Mouse (Mus musculus) testis, adult 2 months (tissue): ENCODE results near the gene Slc39a5.

ENCODE experiments used
- CTCF ChIP-seq: fragments of 200-500 bp; IDR thresholded peaks from 2 replicates; pipeline ENCODE4 v1.5.1; 2012; ENCODE audit warnings: low read depth, mild to moderate bottlenecking, inconsistent platforms, low read length, moderate library complexity; ENCODE audit not compliant: control insufficient read depth, insufficient read depth, insufficient replicate concordance
- POLR2A ChIP-seq: fragments of 200-500 bp; IDR thresholded peaks from 2 replicates; pipeline ENCODE4 v1.6.1; 2012; ENCODE audit warnings: low read depth, mild to moderate bottlenecking, inconsistent platforms, low read length, moderate library complexity; ENCODE audit not compliant: control insufficient read depth

DNA sequence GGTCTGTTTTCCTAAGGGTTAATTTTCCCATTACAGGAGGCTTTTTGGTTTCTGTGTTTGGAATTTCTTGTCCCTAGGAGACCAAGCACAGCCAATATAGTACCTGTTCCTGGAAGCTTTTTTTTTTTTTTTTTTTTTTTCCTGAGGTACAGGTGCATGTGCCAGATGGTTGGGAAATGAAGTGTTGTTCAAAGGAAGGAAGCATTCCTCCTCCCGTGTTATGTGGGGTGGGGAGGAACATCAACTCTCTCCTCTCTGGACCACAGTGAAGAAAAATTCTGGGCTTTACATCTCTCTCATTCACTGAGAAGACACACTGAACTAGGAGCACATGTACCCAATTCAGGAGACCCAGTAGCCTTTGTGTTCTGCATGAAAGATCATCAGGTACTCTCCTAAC lies 12.0 kb upstream of the Slc39a5 start:
- TF ChIP-seq CTCF (no peak), POLR2A (no peak)
